Mouse (Mus musculus): Measurements from ENCODE around the gene Vps36. TPM values are rescaled to one million over a fixed set of nuclear protein-coding genes. Genes with fewer than 3 reads are reported as not detected.
A peak's percentile ranks its signal among the peaks of the same experiment; 100 is the strongest.

The Vps36 gene
- 26.6 and 31.5 TPM in 2 replicates for polyA plus RNA-seq (2016; fragmentation: Nextera tagmentation; extraction: Ambion mirVana)

- Histone ChIP-seq H3K9me3 (no peaks in the 10 kb centered on the region), H3K36me3 (peaks cover 2% of the 10 kb centered on the region; the same call in 1 of the 2 replicates), H3K4me3 (peak within 1 kb of the TSS; percentile 87), H3K27ac (peak within 1 kb of the TSS; percentile 98), H3K27me3 (ENCODE audit: insufficient read depth, poor library complexity, severe bottlenecking) (no peaks in the 10 kb centered on the region), H3K4me1 (peaks cover 12% of the 10 kb centered on the region)
- DNase-seq (ENCODE audit: low spot score) = peak; percentile 92
- under 1% methylated on average over 73 of the region's 73 CpGs for WGBS
Observed at GRCm38 (mm10) chr8:22192660-22193431, at the start of gene Vps36. TSS of gene Vps36 (plus strand) at chr8:22192809.

- no peaks in the 10 kb centered on the region for H3K27me3 ChIP-seq (ENCODE audit: insufficient read depth, poor library complexity, severe bottlenecking)
- H3K4me3 ChIP-seq = no peak overlapping the region
- H3K27ac ChIP-seq = no peak overlapping the region
- peaks cover 20% of the 10 kb centered on the region; the same call in 1 of the 2 replicates for H3K36me3 ChIP-seq
- no peaks in the 10 kb centered on the region for H3K9me3 ChIP-seq
- 37% methylated on average over 1 of the region's 1 CpGs for WGBS
- no peaks in the 10 kb centered on the region for H3K4me1 ChIP-seq
- peak; percentile 66 for DNase-seq (ENCODE audit: low spot score)
Observed at GRCm38 (mm10) chr8:22143764-22144491, 48.7 kb upstream of the Vps36 start.

- Histone ChIP-seq H3K27ac (no peak overlapping the region), H3K9me3 (no peaks in the 10 kb centered on the region), H3K27me3 (ENCODE audit: insufficient read depth, poor library complexity, severe bottlenecking) (no peaks in the 10 kb centered on the region), H3K4me3 (no peak overlapping the region), H3K36me3 (peaks cover 20% of the 10 kb centered on the region; the same call in 1 of the 2 replicates), H3K4me1 (no peaks in the 10 kb centered on the region)
- 77% methylated on average over 6 of the region's 6 CpGs for WGBS
- DNase-seq (ENCODE audit: low spot score) = peak; percentile 48
Observed at GRCm38 (mm10) chr8:22145831-22146230, 46.8 kb upstream of the Vps36 start.

GRCm38 (mm10) chr8:22147706-22148366 is 44.8 kb upstream of the Vps36 start:
- no peaks in the 10 kb centered on the region for H3K27me3 ChIP-seq (ENCODE audit: insufficient read depth, poor library complexity, severe bottlenecking)
- WGBS = 79% methylated on average over 9 of the region's 9 CpGs
- H3K4me1 ChIP-seq = no peaks in the 10 kb centered on the region
- H3K9me3 ChIP-seq = no peaks in the 10 kb centered on the region
- no peak overlapping the region for H3K4me3 ChIP-seq
- peaks cover 15% of the 10 kb centered on the region; the same call in 1 of the 2 replicates for H3K36me3 ChIP-seq
- no peak overlapping the region for H3K27ac ChIP-seq
- DNase-seq (ENCODE audit: low spot score) = peak; percentile 51

GRCm38 (mm10) chr8:22148367-22148740 is 44.3 kb upstream of the Vps36 start:
- peaks cover 15% of the 10 kb centered on the region; the same call in 1 of the 2 replicates for H3K36me3 ChIP-seq
- H3K4me1 ChIP-seq = no peaks in the 10 kb centered on the region
- no peak overlapping the region for H3K4me3 ChIP-seq
- peak; percentile 58 for DNase-seq (ENCODE audit: low spot score)
- 83% methylated on average over 7 of the region's 7 CpGs for WGBS
- H3K27ac ChIP-seq = no peak overlapping the region
- H3K27me3 ChIP-seq (ENCODE audit: insufficient read depth, poor library complexity, severe bottlenecking) = no peaks in the 10 kb centered on the region
- H3K9me3 ChIP-seq = no peaks in the 10 kb centered on the region

- WGBS = 92% methylated on average over 11 of the region's 11 CpGs
- no peak overlapping the region for H3K27ac ChIP-seq
Observed at GRCm38 (mm10) chr8:22149643-22150344, 42.8 kb upstream of the Vps36 start.

GRCm38 (mm10) chr8:22150345-22150663 is 42.3 kb upstream of the Vps36 start:
- H3K27me3 ChIP-seq (ENCODE audit: insufficient read depth, poor library complexity, severe bottlenecking) = no peaks in the 10 kb centered on the region
- H3K27ac ChIP-seq = no peak overlapping the region
- DNase-seq (ENCODE audit: low spot score) = no peak
- no peaks in the 10 kb centered on the region for H3K9me3 ChIP-seq
- H3K4me1 ChIP-seq = no peaks in the 10 kb centered on the region
- H3K36me3 ChIP-seq = peaks cover 22% of the 10 kb centered on the region
- 86% methylated on average over 3 of the region's 3 CpGs for WGBS
- H3K4me3 ChIP-seq = no peak overlapping the region

More at GRCm38 (mm10) chr8:22149643-22150344, 42.8 kb upstream of the Vps36 start:
- H3K36me3 ChIP-seq = peaks cover 21% of the 10 kb centered on the region
- no peaks in the 10 kb centered on the region for H3K27me3 ChIP-seq (ENCODE audit: insufficient read depth, poor library complexity, severe bottlenecking)
- no peaks in the 10 kb centered on the region for H3K9me3 ChIP-seq
- no peaks in the 10 kb centered on the region for H3K4me1 ChIP-seq
- no peak for DNase-seq (ENCODE audit: low spot score)
- no peak overlapping the region for H3K4me3 ChIP-seq

GRCm38 (mm10) chr8:22162206-22162605 is 30.4 kb upstream of the Vps36 start:
- no peaks in the 10 kb centered on the region for H3K27me3 ChIP-seq (ENCODE audit: insufficient read depth, poor library complexity, severe bottlenecking)
- H3K4me1 ChIP-seq = peaks cover 9% of the 10 kb centered on the region; the same call in 1 of the 2 replicates
- peak; percentile 72 for DNase-seq (ENCODE audit: low spot score)
- H3K36me3 ChIP-seq = peaks cover 13% of the 10 kb centered on the region
- H3K9me3 ChIP-seq = no peaks in the 10 kb centered on the region
- no peak overlapping the region for H3K27ac ChIP-seq
- no peak overlapping the region for H3K4me3 ChIP-seq
- WGBS = 82% methylated on average over 8 of the region's 8 CpGs

- peak; percentile 66 for DNase-seq (ENCODE audit: low spot score)
- Histone ChIP-seq H3K4me1 (peaks cover 9% of the 10 kb centered on the region; the same call in 1 of the 2 replicates), H3K27ac (no peak overlapping the region), H3K27me3 (ENCODE audit: insufficient read depth, poor library complexity, severe bottlenecking) (no peaks in the 10 kb centered on the region), H3K36me3 (peaks cover 28% of the 10 kb centered on the region), H3K9me3 (no peaks in the 10 kb centered on the region), H3K4me3 (no peak overlapping the region)
- WGBS = 82% methylated on average over 10 of the region's 10 CpGs
Observed at GRCm38 (mm10) chr8:22164431-22164830, 28.2 kb upstream of the Vps36 start.

GRCm38 (mm10) chr8:22165251-22166079 is 27.1 kb upstream of the Vps36 start:
- H3K27me3 ChIP-seq (ENCODE audit: insufficient read depth, poor library complexity, severe bottlenecking) = no peaks in the 10 kb centered on the region
- peaks cover 9% of the 10 kb centered on the region; the same call in 1 of the 2 replicates for H3K4me1 ChIP-seq
- WGBS = 53% methylated on average over 10 of the region's 10 CpGs
- peak overlapping the region; percentile 69 for H3K4me3 ChIP-seq
- H3K9me3 ChIP-seq = no peaks in the 10 kb centered on the region
- H3K27ac ChIP-seq = peak overlapping the region; percentile 89
- peak; percentile 69 for DNase-seq (ENCODE audit: low spot score)
- peaks cover 27% of the 10 kb centered on the region for H3K36me3 ChIP-seq

GRCm38 (mm10) chr8:22166080-22166603 is 26.5 kb upstream of the Vps36 start, which contains the start of gene Nek3:
TSS of gene Nek3 (minus strand) at chr8:22166435.
- H3K36me3 ChIP-seq = peaks cover 32% of the 10 kb centered on the region
- H3K27ac ChIP-seq = peak within 1 kb of the TSS; percentile 89
- WGBS = under 1% methylated on average over 41 of the region's 43 CpGs
- H3K4me1 ChIP-seq = peaks cover 9% of the 10 kb centered on the region; the same call in 1 of the 2 replicates
- H3K4me3 ChIP-seq = peak within 1 kb of the TSS; percentile 69
- H3K27me3 ChIP-seq (ENCODE audit: insufficient read depth, poor library complexity, severe bottlenecking) = no peaks in the 10 kb centered on the region
- H3K9me3 ChIP-seq = no peaks in the 10 kb centered on the region
- peak; percentile 98 for DNase-seq (ENCODE audit: low spot score)
